Mouse (Mus musculus) E14TG2a.4 (cell line): ENCODE data around the gene Hadhb.

Source experiments
- CTCF ChIP-seq: conservative IDR thresholded peaks from 2 replicates; pipeline ENCODE4 v1.5.1; 2014; ENCODE audit warnings: low read length
- NANOG ChIP-seq: IDR thresholded peaks from 2 replicates; pipeline ENCODE4 v1.6.1; 2014; ENCODE audit warnings: borderline replicate concordance, low read length, mixed read lengths
- POU5F1 ChIP-seq: IDR thresholded peaks from 2 replicates; pipeline ENCODE4 v1.6.1; 2014; ENCODE audit warnings: low read length, borderline replicate concordance

GRCm38 (mm10) chr5:30155821-30156629 is 977 bp downstream of the Hadhb start:
- TF ChIP-seq CTCF, result no peak
- TF ChIP-seq POU5F1, result no peak
- no peak for TF ChIP-seq NANOG
